Mouse (Mus musculus) kidney, adult 2 months (tissue): ENCODE data around the gene A430078G23Rik. TPM values are rescaled to one million over a fixed set of nuclear protein-coding genes. Genes with fewer than 3 reads are reported as not detected.

Source experiments
- DNase-seq: peaks from one replicate; pipeline ENCODE4 v3.0.0; 2021
- H3K27ac ChIP-seq: fragments of 200-500 bp; 2 replicates; pipeline ENCODE4 v1.5.1; 2012; ENCODE audit warnings: low read depth, low read length, control low read depth, inconsistent platforms; ENCODE audit not compliant: insufficient read depth
- H3K27me3 ChIP-seq: fragments of 200-500 bp; replicated peaks from 2 replicates; pipeline ENCODE4 v1.6.1; 2012; ENCODE audit warnings: mild to moderate bottlenecking, moderate library complexity, low read length, inconsistent platforms; ENCODE audit not compliant: control insufficient read depth, insufficient read depth
- H3K36me3 ChIP-seq: fragments of 200-500 bp; 2 replicates; pipeline ENCODE4 v1.6.1; 2012; ENCODE audit warnings: mild to moderate bottlenecking, moderate library complexity, low read length, inconsistent platforms; ENCODE audit not compliant: control insufficient read depth, insufficient read depth
- H3K4me1 ChIP-seq: fragments of 200-500 bp; 2 replicates; pipeline ENCODE4 v1.6.1; 2011; ENCODE audit warnings: low read length; ENCODE audit not compliant: control insufficient read depth, insufficient read depth
- H3K4me3 ChIP-seq: fragments of 200-500 bp; 2 replicates; pipeline ENCODE4 v1.5.1; 2011; ENCODE audit warnings: mild to moderate bottlenecking, low read depth, low read length, control low read depth; ENCODE audit not compliant: insufficient read depth
- CTCF ChIP-seq: fragments of 200-500 bp; conservative IDR thresholded peaks from 2 replicates; pipeline ENCODE4 v1.5.1; 2011; ENCODE audit warnings: low read depth, mild to moderate bottlenecking, control low read depth, low read length, moderate library complexity, mixed read lengths; ENCODE audit not compliant: insufficient read depth, insufficient read length
- POLR2A ChIP-seq: fragments of 200-500 bp; IDR thresholded peaks from one replicate; pipeline ENCODE4 v1.6.1; 2011; ENCODE audit warnings: low read depth, low read length, control low read depth
- WGBS: fragments of 180-500 bp; shearing (Covaris S2); methylation state at CpG from one replicate; pipeline ENCODE4 v1.1.7; 2018; 5-methylcytosine and 5-hydroxymethylcytosine counted together
- polyA plus RNA-seq: library from polyadenylated mRNA; depleted of rRNA; stranded (reverse); fragments of >200 nt; gene quantifications from 2 replicates; pipeline ENCODE4 v1.2.3, GENCODE M21; 2012

The A430078G23Rik gene
- polyA plus RNA-seq, 1 experiment: 1.1 TPM

DNA sequence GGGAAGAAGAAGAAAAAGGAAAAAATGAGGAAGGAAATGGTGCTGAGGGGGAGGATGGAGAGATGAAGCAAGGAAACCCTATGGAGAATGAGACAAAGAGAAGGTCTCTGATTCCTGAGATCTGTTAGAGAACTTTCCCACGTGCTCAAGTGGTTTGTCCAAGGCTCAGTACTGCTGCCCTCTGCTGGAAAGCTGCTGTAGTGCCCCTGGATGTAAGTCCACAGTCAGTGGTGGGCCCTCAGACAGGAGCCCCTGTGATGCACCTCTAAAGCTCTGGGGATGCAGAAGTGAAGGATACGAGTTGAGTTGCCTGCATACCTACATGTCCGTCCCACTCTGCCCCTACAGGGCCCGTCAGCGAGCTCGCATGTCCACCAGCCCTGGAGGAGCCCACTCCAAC is 34.1 kb downstream of the A430078G23Rik start:
- no peak overlapping the region for H3K4me3 ChIP-seq
- TF ChIP-seq POLR2A (no peak), CTCF (peak; percentile 90)
- H3K36me3 ChIP-seq: no peaks in the 10 kb centered on the region
- 50% methylated on average over 6 of the region's 6 CpGs for WGBS
- peaks cover 3% of the 10 kb centered on the region; the same call in 1 of the 2 replicates for H3K4me1 ChIP-seq
- no peak overlapping the region for H3K27ac ChIP-seq
- no peaks in the 10 kb centered on the region for H3K27me3 ChIP-seq
- peak; percentile 72 for DNase-seq

DNA sequence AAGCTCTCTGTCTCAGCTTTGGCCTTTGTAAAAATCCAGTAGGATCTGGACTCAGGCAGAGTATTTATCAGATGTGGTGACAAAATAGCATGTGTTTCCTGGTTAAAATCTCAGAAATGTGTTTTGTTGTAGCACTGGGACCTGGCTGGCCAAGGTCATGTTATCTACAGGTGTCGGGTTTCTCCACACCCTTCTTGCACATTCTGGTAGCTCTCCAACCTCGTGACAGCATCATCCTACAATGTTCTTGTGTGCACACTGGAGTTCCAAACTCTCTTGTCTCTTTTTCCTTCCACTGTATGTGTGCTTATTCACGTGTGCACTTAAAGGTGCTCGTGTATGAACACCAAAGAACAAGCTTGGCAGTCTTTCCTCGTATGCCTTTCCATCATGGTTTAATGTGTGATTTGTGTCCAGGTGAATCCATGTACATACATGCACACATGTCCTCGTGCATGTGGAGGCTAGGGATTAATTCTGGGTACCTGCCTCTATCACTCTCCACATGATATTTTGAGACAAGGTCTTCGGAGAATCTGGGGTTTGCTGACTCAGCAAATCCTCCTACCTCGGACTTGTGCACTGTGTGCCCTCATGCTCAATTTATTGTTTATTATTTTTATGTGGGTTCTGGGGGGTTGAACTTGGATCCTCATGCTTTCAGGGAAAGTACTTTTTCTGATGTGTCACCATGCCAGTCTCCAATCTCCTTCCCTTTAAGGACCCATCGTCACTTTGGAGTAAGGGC is 35.5 kb downstream of the A430078G23Rik start:
- Histone ChIP-seq H3K27ac (no peak overlapping the region), H3K4me3 (no peak overlapping the region), H3K36me3 (no peaks in the 10 kb centered on the region), H3K27me3 (no peaks in the 10 kb centered on the region), H3K4me1 (peaks cover 8% of the 10 kb centered on the region)
- WGBS: 64% methylated on average over 9 of the region's 9 CpGs
- TF ChIP-seq CTCF (no peak), POLR2A (no peak)
- no peak for DNase-seq

DNA sequence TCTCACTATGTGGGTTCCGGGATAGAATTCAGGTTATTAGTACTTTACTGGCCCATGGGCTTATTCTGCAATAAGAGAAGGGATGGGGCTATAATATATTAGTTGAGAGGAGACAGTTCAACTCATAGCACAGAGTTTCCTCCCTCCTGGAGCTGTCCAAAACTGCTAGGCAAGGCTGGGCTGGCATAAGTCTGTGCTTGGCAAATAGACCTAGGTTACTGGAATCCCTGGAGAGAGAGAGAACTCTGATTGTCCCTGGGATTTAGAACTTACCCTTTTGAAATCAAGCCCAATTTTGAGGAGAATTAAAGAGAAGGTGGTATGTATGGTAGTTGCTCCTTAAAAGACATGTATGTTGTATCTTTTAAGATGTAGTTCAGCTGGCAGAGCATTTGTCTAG is 36.3 kb downstream of the A430078G23Rik start:
- Histone ChIP-seq H3K4me3 (no peak overlapping the region), H3K36me3 (no peaks in the 10 kb centered on the region), H3K27ac (no peak overlapping the region), H3K27me3 (no peaks in the 10 kb centered on the region), H3K4me1 (peaks cover 13% of the 10 kb centered on the region)
- no peak for DNase-seq
- TF ChIP-seq CTCF (no peak), POLR2A (no peak)
- WGBS: 100% methylated on average over 1 of the region's 1 CpGs

DNA sequence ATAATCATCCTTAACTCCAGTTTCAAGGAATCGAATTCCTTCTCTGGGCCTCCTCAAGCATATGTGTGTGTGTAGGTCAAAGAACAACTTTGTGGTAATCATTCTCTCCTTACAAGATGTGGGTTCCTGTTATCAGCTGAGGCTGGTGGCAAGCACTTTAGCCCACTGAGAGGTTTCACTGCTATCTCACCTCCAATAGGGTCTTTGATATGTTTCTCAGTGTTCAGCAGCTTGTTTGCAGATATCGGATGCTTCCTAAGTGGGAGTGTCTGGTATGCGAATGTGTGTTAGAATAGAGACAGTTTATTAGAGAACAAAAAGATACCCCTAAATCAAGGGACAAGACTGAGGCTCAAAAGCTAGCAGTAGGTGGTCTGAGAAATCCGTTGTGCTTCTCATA is 39.1 kb downstream of the A430078G23Rik start:
- H3K27me3 ChIP-seq: no peaks in the 10 kb centered on the region
- TF ChIP-seq POLR2A (no peak), CTCF (no peak)
- peaks cover 18% of the 10 kb centered on the region for H3K4me1 ChIP-seq
- H3K36me3 ChIP-seq: no peaks in the 10 kb centered on the region
- no peak for DNase-seq
- 29% methylated on average over 4 of the region's 4 CpGs for WGBS
- H3K4me3 ChIP-seq: peak overlapping the region; percentile 95
- peak overlapping the region; percentile 85 for H3K27ac ChIP-seq

DNA sequence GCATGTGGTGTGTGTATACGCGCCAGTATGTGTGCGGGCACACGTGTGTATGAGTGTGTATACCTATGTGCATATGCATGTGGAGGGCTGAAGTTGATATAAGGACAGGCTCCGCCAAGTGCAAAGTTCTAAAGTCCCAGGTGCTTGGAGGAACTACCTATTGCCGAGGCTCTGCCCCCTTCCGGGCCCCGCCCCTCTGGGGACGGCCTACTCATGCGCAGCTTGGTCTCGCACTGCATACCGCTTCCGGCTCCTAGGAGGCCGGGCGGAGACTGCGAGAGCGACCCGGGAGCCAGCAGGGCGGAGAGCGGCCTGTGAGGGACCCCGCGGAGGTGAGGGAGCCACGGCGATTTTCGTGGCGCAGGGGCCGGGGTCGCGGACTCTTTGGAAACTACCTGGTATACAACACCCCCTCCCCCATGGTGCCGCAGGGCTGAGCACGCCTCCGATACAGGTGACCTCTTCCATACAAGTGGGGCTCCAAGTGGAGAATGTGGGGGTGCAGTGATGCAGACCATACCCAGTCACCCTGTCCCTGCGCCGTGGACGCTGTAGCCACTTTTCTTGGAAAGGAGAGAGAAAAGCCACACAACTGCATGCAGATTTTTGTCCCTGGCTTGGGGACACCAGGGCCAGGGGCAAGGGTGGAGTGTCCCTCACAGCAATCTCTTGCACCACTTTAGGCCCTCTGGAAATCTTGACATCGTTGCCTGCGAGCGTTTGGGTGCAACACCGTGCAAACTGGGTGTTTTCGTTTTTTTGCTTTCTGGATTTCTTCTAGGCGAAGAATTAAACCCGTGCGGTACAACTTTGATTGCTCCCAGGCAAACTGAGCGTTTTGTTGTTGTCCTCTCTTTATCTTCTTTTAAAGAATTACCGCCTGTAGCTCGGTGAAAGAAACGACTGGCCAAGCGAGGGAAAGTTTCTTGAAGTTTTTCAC is 39.8 kb downstream of the A430078G23Rik start, which contains the start of gene Arhgef18:
Gene Arhgef18, plus strand, starts transcription at position 236 of the 940 bp plus-strand sequence.
- no peaks in the 10 kb centered on the region for H3K27me3 ChIP-seq
- H3K4me3 ChIP-seq: peak within 1 kb of the TSS; percentile 95
- TF ChIP-seq POLR2A (no peak), CTCF (no peak)
- H3K36me3 ChIP-seq: no peaks in the 10 kb centered on the region
- H3K4me1 ChIP-seq: peaks cover 21% of the 10 kb centered on the region
- 6% methylated on average over 48 of the region's 48 CpGs for WGBS
- DNase-seq: peak; percentile 96
- peak within 1 kb of the TSS; percentile 85 for H3K27ac ChIP-seq

DNA sequence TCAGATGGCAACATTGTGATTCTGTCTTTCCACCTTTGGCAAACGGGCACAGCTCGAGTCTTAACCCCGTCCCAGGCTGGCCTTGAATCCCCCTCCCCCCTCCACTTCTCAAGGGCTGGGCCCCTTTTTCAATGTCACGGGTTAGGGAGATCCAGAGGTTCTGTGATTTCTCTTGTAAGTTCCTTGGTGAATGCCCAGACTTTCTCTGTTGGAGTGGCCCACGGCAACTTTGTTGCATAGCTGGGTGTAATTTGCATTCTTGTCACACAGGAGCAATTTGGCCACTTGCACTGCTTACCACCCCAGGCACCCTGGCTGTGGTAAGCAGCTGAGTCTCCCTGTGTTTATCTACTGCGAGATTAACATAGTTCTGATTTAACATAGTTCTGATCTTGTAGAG is 41.4 kb downstream of the A430078G23Rik start:
- DNase-seq: peak; percentile 80
- Histone ChIP-seq H3K4me1 (peaks cover 21% of the 10 kb centered on the region), H3K36me3 (no peaks in the 10 kb centered on the region), H3K4me3 (0 out of 2 replicates have a peak overlapping the region, but pooled peaks have one; percentile 25), H3K27me3 (no peaks in the 10 kb centered on the region), H3K27ac (peak overlapping the region; percentile 68)
- WGBS: 44% methylated on average over 6 of the region's 6 CpGs
- TF ChIP-seq CTCF (no peak), POLR2A (no peak)

DNA sequence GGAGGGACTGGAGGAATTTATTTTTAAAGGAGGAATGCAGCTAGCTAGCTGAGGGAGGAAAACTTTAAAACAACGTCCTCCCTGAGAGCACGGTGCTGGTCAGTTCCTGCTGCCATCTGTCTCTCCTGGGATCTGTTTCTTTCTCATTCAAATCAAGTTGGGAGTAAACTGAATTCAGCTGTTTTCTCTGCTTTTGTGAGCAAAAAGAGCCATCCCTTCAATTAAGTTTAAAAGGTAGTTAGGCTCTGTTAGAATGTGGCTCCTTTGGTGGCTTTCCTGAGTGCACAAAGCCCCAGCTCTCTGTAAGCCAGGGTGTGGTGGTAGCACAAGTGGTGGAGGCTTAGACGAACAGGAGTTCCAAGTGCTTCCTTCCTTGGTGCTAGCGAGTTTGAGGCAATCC is 42.0 kb downstream of the A430078G23Rik start:
- peaks cover 21% of the 10 kb centered on the region for H3K4me1 ChIP-seq
- DNase-seq: no peak
- H3K27me3 ChIP-seq: no peaks in the 10 kb centered on the region
- peak overlapping the region; percentile 68 for H3K27ac ChIP-seq
- no peak for TF ChIP-seq CTCF
- TF ChIP-seq POLR2A: no peak
- H3K36me3 ChIP-seq: no peaks in the 10 kb centered on the region
- 40% methylated on average over 4 of the region's 4 CpGs for WGBS
- no peak overlapping the region for H3K4me3 ChIP-seq
